Mouse (Mus musculus) cerebellum, adult 11-12 months (tissue): ENCODE results near the gene Kdm4c.
"Not testable (repeated sequence)": the region's sequence is repeated elsewhere in the genome, so short reads cannot be mapped to it uniquely, and the experiment has no call there.

Experiments
- DNase-seq: peaks from one replicate; pipeline ENCODE4 v3.0.0; 2022

Kdm4c gene

DNA sequence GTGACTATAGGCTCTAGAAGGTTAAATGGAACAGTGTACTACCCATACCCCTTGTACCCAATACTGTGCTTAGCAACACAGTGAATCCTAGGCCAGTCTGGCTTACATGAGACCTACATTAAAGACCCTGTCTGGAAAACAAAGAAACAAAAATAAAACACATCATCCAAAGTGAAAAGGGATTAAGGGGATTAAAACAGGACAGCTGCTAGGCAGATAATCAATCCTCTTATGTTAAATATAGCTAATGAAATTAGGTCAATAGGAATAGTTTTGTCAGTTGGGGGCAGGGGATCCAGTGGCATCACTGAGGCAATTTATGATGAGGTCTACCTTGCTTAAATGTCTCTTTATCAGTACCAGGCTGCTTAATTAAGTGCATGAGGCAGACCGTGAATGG lies at the start of gene Kdm4c:
Gene Kdm4c, plus strand, starts transcription at position 322 of the 400 bp plus-strand sequence.
- DNase-seq = no peak

DNA sequence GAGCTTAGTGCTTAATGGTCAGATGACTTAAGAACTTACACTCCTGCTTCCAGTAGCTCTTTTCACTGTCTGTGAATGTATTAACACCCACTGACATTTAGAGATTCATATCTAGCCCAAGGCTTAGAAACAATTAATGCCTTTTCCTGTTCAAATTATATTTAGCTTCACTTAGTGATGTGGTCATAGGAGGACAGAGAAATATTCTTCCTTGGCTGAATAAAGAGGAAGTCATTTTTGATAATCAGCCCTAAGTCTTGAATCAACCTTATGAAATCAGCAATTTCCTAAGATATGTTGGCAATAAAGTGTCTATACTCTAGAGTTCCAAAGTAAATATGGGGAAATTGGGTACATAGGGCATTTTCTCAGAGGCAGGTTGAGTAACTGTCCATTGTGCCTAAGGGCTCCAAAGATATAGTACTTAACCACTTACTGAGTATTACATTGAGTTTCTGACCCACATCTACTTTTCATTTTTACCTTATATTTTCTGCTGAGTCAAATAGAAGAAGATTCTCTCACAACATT lies 41.0 kb upstream of the Kdm4c start:
- no peak for DNase-seq

DNA sequence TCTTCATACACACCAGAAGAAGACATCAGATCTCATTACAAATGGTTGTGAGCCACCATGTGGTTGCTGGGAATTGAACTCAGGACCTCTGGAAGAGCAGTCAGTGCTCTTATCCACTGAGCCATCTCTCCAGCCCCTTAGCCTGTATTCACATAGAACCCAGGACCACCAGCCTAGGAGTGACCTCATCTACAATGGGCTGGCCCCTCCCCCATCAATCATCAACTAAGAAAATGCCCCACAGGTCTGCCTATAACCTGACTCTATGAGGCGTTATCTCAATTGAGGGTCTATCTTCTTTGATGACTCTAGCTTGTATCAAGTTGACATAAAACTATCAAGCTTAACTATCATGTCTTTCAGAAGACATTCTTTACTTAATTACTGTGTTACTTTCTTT lies 20.5 kb upstream of the Kdm4c start:
- not testable (repeated sequence) for DNase-seq

DNA sequence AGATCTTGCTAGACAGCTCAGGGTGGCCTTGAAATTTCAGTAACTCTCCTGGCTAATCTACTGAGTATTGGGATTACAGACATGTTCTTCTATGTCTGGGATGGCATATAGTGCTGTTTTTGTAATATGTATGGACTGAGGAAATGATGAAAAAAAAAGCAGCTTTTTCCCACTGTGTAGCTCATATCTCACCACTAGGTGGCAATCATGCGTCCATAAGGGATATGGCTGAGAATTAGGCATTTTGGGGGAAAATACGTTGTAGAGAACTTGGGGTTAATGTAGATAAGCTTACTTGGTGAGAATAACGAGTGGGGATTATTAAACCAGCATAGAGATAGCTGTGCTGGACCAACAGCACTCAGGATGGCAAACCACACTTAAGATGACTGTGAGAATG lies 19.9 kb upstream of the Kdm4c start:
- DNase-seq = no peak

DNA sequence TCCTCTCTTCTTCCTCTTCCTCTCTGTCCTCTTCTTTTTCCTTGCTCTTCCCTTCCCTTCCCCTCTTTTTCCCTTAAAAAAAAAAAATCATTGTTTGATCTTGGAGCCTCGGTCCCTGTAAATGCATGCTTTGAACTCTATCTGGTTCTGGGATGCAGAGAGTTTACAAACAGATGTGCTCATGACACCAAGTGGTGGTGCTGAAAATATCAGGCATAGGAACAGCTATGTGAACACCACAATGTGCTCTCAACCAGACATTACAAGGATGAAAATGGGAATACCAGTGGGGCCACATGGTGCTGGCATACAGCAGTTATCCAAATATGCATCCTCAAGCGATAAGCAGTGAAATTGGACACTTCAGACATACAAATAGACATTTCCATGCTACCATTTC lies 18.1 kb upstream of the Kdm4c start:
- DNase-seq = no peak

DNA sequence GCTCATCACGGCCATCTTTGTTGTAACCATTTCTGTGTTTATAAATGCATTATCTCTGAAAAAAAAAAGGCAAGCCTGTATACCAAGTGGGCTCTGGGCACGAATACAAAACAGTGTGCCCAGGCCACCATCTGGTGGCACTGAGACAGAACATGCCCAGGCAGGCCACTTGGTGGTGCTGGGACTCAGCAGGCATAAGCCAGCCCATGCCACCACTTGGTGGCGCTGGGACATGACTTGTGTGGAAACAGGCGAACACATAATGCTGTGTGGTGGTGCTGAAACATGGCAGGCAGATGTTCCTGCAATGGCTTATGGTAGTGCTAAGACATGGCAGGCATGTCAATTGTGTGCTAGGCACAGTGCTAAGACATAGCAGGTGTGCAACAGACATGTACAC lies 11.3 kb upstream of the Kdm4c start:
- no peak for DNase-seq

DNA sequence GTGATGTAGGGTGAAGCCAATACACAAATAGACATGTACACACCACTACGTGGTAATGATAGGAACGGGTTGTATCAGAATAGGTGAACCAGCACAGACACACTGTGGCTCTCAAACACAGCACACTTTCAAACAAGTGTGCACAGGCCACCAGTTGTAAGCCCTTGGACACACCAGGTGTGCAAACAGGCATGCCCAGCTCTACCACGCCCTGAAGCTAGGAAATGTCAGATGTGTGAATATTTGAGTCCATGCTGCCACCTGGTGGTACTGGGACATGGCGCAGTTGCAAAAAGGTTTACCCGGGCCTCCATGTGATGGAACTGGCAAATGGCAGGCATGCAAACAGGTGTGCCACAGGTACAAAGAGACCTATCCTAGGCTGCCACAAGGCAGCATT lies 10.9 kb upstream of the Kdm4c start:
- no peak for DNase-seq

DNA sequence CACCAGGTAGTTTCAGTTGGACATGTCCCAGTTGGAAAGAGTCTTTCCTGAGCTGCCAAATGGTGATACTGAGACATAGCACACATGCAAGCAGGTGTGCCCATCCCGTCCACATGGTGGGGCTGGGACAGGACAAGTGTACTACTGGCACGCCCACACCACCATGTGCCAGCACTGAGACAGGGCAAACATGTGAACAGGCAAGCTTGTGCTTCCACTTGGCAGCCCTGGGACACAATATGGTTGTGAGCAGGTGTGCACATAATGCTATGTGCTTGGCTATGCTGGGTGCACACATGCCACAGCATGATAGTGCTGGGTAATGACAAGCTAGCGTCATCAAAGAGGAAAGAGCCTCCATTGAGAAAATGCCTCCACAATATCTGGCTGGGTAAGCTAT lies 8.8 kb upstream of the Kdm4c start:
- no peak for DNase-seq

DNA sequence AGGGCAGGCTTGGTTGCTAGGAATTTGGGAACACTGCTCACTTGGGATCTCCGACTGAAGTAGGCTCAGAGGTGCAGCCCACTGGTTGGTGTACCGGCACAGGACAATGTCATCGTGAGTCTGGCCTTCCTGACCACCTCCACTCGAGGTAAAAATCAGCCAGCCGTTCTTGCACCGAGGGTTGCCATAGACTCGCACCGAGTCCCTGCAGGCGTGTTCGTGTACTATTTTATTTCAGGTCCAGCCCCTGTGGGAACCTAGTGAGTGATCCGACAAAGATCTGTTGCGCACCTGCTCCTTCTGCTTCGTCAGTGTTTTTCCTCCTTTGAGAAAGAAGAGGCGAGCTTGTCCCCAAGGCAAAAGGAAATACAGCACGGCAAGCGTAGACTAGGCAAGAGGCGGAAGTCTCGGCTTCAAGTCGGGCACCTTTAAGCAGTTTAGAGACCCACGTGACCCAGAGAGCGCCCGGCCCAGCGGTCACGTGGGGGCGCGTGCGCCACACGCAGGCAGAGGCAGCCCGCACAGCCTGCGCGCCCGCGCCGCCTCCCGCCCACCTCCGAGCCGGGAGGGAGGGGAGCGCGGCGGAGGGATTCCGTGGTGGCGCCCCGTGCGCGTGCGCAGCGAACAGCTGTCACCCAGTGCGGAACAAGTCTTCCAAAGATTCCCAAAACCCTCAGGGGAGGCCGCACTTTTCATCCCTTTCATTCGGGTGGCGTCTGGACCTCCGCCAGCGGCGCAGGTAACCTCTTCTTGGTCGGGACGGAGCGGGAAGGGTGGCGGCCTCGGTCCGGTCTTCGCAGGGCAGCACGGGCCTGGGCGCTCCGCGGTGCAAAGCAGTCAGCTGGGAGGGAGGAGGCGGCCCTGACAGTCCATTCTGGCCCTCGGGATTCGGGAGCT lies 9.3 kb downstream of the Kdm4c start:
- peak; percentile 98 for DNase-seq

DNA sequence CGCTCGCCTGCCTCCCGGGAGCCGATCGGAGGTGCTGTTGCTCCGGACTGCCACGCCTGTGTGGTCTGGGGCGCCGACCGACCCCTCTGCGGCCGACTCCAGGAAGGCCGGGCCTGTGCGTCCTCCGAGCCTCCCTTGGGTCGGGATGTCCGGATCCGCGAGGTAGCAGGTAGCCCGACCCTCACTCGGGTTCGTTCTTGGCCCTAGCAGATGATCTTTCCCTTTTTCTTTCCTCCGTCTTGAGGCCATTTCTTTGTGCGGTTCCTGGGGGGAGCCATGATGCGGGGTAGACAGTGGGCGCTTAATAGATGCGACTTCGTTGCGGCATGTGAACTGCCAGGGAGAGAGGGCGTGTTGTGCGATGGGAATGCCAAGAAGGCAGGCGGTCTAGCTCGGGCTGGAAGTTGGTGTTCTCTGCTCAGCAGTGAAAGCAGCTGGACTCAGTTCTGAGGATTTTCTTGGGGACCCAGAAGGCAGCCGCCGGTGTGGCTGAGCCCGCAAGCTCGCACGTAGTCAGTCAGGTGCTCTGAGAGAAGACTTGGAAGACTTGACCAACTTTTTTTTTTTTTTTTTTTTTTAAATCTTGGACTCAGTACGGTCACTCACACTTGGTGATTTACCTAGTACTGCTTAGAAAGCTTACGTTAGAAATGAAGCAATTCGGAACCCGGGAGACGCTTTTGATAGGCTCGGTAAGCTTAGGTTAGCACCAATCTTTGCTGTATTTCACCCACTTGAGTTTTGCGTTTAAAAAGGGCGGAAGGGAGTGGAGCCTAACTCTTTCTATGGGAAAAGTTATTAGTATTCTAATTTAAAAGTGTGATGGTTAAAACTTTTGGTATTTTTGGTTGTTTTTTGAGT lies 10.2 kb downstream of the Kdm4c start:
- DNase-seq = no peak

DNA sequence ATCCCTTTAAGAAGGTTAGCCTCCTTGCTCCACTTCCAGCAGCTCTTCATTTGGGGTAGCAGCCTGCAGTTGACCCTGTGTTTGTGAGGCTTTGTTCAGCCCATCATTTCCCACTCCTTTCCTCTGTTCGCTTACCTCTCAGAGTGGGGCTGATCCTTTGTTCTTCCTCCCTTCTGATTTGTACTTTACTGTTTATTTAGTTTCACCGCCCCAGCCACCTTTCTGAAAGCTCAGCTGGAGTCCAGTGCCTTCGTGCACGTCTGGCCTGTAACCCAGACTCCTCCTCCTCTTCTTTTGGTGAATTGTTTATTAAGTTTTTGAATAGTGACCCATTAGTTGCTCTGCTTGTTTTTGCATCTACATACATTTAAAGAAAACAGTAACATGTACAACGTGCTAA lies 15.6 kb downstream of the Kdm4c start:
- DNase-seq = no peak

DNA sequence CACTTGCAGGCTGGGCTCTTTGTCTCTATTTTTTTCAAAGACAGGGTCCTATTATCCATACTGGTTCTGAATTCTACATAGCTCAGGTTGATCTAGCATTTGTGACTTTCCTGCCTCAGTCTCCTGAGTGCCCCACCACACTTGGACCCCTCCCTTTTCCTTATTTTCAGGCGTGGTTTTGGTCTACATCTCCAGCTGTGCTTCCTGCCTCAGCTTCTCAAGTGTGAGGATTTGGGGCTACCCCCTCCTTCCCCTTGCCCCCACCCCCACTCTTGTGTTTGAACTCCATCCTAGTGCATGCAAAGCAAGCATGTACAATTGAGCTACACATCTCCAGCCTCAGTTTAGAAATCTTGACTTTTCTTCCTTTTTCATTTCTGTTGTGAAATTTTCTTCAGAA lies 16.2 kb downstream of the Kdm4c start:
- DNase-seq = no peak

DNA sequence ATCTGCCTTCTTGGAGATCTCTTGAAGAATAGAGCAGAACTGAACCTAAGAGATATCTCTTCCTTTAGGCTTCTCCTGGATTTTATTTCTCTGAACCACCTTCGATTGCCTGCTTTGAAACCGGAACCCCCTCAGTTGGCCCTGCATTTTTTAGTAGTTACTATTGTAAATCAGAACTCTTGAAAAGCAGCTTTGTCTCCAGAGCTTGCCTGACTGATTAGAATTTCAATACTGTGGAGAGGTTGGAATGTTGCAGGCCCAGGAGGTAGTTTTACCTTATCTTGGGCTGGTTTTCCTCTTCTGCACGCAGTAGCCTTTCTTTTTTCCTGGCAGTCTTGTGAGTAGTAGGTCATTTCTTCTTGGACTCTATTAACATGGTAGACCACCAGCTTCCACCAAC lies 17.0 kb downstream of the Kdm4c start:
- no peak for DNase-seq

DNA sequence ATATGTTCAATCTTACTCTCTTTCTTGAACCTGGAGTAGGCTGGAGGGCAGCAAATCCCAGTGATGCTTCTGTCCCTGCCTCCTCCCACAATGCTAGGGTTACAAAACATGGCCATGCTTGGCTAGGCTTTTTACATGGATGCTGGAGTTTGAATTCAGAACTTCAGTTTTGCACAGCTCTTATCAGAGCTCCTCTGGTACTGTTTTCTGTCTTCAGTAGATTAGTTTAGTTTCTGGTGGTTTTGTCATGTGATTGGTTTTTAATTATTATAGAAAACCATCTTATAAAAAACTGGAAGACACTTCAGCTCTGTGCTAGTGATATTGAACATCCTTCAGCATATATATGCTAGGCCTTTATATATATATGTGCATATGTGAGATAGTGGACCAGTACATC lies 19.6 kb downstream of the Kdm4c start:
- DNase-seq = no peak

DNA sequence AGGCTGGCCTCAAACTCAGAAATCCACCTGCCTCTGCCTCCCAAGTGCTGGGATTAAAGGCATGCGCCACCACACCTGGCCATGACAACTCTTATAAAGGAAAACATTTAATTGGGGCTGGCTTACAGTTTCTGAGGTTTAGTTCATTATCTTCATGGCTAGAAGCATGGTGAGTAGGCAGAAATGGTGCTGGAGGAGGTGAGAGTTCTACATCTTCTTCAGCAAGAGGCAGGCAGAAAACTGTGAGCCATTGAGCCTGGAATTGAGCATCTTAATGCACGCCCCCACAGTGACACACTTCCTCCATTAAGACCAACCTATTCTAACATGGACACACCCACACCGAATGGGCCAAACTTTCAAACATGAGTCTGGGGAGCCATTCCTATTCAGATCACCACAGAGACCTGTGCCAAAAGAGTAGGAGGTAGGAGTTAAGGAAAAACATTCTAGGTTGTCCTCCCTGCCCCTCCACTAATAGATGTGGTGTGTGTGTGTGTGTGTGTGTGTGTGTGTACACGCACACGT lies 22.2 kb downstream of the Kdm4c start:
- no peak for DNase-seq

DNA sequence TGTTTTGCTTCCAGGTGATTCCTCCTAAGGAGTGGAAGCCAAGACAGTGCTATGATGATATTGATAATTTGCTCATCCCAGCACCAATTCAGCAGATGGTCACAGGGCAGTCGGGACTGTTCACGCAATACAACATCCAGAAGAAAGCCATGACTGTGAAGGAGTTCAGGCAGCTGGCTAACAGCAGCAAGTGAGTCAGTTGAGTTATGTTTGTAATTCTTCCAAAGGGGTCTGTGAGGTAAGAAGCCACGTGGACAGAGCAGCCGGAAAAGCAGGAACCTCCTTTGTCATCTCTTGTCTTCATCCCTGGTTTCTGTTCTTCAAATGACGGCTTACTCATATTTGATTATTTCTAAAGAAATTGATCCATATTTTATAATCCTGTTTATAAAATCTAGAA lies 28.9 kb downstream of the Kdm4c start:
- DNase-seq = no peak

DNA sequence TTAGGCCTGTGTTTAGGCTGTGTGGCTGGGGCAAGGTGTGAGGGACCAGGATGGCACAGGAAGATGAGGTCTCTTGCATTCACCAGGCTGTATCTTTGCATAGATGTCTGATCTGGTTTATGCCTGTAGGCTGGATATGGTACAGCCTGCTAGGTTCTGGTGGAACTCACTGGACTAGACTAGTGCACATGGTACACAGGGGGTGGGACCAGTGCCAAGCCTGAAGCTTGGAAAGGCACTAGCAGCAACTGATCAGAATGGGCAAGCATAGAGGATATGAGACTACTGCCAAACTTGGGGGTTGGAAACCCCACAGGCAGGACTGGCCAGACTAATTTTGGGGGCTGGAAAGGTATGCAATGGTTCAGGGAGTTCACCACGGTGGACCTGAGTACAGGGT lies 35.2 kb downstream of the Kdm4c start:
- peak; percentile 38 for DNase-seq

DNA sequence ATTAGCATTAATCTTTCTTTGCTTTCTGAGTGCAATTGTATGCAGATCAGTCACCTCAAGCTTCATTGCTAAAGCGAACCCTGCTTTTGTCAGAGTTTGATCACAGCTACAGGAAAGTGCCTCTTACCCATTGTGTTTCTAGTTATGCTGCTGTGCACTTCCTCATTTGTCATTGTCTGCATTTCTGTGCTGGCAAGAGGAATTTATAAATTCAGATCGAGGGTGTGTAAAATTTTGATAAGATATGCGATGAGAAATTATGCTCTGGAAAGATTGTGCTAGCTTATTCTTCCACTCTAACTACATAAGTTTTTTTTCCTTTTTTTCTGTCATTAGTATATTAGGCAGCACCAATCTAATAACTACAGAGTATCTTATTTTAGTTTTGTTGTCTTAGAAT lies 37.9 kb downstream of the Kdm4c start:
- no peak for DNase-seq

DNA sequence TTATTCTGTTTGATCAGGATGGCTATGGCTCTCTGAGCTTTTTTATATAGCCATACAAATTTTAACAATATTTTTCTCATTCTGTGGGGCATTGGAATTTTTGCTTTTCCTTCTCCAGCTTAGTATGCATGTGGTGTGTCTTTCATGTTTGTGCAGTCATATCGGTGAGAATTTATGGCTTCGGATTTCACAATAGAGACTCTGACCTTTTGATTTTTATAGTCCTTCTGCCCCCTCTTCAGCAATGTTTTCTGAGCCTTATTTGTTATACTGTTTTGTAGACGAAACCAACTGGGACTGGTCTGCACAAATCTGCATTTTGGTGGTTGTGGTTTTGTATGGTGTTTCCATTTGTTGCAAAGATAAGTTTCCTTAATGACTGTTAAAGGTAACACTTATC lies 45.6 kb downstream of the Kdm4c start:
- DNase-seq = no peak

DNA sequence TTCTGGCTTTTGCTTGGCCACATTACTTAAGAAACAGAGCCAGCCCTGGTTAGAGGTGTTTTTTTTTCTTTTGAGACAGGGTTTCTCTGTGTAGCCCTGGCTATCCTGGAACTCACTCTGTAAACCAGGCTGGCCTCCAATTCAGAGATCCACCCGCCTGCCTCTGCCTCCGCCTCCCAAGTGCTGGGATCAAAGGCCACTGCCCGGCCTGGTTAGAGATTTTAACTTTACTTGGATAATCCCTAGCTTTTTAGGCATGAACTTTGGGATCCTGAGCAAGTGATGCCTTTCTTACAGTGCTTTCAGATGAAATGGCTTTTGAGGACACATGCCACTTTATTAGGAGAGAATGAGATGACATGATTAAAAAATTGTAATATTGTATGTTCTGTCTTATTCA lies 52.4 kb downstream of the Kdm4c start:
- DNase-seq = no peak

DNA sequence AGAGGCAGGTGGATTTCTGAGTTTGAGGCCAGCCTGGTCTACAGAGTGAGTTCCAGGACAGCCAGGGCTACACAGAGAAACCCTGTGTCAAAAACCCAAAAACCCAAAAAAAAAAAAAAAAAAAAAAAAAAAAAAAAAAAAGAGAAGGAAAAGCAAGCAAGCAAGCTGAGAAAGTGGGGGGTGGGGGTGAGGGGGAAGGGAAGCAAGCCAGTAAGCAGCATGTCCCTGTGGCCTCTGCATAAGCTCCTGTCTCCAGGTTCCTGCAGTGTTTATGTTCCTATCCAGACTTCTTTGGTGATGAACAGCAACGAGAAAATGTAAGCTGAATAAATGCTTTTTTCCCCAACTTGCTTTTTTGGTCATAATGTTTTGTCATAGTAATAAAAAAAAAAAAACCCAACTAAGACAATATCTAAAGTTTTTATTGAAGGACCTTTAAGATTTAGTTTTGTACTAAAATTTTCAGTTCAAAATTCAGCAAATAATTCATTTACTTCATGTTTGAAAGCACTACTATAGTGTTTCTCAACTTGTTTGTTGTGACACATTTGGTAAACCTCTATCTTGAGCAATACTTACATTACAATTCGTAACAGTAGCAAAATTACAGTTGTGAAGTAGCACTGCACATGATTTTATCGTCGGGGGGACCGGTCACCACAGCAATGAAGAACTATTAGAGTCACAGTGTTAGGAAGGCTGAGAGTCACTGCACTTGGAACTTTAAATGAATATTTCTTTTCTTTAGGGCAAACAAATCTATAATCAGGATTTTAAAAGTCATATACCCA lies 63.2 kb downstream of the Kdm4c start:
- no peak for DNase-seq

DNA sequence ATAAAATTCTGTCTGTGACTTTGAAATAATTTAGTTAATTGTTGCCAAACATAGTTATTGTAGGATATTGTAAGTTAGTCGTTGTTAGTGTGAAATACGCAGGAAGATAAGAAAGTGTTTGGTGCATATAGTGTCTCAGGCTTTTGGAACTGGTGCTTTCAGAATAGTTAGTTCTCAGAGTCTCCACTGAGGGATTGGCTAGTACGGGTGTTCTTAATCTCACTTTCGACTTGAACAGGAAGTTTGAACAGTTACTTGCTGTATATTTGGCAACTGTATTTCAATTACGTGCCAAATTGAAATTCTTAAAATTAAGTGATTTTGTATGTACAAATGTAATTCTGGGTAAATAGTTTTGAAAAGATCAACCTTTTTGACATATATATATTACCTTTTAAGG lies 68.8 kb downstream of the Kdm4c start:
- DNase-seq = no peak

DNA sequence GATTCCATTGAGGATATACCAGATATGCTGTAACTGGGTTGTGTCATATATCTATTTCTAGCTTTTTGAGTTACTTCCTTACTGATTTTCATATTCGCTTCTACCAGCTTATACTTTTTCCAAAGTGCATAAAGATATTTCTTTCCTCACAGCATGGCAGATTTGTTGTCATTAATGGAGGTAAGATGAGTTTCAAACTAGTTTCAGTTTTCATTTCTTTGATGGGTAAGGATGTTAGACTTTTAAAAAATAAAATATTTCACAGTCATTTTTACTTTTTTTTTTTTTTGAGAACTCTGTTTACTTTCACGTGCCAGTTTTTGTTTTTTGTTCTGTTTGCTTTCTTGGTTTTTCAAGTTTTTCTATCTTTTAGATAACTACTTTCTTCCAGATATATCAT lies 70.6 kb downstream of the Kdm4c start:
- no peak for DNase-seq
